Mouse (Mus musculus) cerebellum, adult 9-10 months (tissue): Measurements from ENCODE around the gene Ddn.

Experiments used
- DNase-seq: peaks from one replicate; pipeline ENCODE4 v3.0.0; 2022

Ddn gene

DNA sequence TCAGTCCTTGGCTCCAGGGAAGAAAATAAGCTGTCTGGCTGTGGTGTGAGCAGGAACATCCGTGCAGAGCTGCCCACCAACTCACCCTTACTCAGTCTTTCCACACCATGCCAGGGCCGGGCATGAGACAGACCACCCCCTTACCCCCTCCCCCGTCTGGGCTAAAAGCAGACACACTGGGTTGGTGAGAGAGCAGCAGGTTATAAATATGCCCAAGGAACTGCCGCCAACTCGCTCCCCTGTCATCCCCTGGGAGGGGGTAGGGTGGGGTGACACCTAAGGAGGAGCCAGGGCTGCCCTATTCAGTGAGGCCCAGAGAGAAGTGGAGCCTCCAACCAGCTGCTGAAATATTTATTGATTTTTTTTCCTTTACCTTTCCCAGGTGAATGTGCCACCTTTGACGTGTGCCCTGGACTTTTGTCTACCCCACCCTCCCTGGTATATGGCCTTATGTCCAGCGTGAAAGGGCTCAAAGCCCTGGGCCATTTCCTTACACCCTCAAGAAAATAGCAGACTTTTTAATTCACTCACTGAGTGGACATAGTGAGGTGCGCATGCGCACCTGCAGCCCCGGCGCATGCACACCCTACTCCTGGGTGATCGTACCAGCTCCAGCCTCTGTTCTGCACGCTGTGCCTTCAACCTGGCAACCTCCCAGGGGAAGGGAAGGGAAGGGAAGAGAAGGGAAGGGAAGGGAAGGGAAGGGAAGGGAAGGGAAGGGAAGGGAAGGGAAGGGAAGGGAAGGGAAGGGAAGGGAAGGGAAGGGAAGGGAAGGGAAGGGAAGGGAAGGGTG is 12.3 kb downstream of the Ddn start:
- no peak for DNase-seq

DNA sequence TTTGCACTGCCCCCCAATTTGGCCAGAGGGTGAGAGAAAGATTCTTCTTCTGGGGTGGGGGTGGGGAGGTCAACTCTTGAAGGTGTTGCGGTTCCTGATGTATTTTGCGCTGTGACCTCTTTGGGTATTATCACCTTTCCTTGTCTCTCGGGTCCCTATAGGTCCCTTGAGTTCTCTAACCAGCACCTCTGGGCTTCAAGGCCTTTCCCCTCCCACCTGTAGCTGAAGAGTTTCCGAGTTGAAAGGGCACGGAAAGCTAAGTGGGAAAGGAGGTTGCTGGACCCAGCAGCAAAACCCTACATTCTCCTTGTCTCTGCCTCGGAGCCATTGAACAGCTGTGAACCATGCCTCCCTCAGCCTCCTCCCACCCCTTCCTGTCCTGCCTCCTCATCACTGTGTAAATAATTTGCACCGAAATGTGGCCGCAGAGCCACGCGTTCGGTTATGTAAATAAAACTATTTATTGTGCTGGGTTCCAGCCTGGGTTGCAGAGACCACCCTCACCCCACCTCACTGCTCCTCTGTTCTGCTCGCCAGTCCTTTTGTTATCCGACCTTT is 16.1 kb downstream of the Ddn start:
- DNase-seq, result no peak

DNA sequence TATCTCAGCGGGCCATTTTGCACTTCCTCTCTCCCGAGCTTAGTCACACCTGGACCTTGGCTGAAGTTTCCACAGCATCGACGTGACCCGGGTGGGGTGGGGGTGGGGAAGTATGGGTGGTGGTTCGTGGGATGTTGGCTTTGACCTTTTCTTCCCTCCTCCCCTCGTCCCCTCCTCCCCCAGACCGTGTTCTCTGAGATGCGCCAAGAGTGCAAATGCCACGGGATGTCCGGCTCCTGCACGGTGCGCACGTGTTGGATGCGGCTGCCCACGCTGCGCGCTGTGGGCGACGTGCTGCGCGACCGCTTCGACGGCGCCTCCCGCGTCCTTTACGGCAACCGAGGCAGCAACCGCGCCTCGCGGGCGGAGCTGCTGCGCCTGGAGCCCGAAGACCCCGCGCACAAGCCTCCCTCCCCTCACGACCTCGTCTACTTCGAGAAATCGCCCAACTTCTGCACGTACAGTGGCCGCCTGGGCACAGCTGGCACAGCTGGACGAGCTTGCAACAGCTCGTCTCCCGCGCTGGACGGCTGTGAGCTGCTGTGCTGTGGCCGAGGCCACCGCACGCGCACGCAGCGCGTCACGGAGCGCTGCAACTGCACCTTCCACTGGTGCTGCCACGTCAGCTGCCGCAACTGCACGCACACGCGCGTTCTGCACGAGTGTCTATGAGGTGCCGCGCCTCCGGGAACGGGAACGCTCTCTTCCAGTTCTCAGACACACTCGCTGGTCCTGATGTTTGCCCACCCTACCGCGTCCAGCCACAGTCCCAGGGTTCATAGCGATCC is 16.9 kb downstream of the Ddn start:
- DNase-seq, result no peak

DNA sequence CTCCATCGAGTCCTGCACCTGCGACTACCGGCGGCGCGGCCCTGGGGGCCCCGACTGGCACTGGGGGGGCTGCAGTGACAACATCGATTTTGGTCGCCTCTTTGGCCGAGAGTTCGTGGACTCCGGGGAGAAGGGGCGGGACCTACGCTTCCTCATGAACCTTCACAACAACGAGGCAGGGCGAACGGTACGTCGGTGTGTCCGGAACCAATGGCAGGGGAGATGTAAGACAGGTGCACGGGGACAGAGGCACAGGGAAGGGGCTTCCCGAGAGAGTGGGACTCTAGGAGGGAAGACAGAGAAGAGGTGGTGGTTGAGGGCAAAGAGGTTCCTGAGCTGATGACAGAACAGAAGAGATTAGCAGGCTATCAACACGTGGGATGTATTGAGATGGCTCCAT is 17.5 kb downstream of the Ddn start:
- no peak for DNase-seq

DNA sequence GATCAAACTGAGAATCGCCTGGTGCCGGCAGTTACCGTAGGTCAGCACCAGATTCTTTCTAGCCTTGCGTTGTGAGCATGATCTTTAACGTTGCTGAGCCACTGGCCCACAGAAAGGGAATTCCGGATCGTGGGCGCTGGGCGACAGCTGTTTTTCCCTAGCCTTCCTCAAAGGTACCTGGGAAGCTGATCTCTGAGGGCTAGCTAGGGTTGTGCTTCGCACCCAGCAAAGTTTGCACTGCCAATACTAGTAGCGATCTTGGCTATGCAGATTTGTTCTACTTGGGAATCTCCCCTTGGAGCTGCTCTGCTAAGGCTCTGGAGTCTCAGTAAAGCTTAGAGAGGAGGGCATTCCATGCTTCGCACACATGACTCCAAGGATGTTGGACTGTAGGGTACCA is 18.1 kb downstream of the Ddn start:
- no peak for DNase-seq

DNA sequence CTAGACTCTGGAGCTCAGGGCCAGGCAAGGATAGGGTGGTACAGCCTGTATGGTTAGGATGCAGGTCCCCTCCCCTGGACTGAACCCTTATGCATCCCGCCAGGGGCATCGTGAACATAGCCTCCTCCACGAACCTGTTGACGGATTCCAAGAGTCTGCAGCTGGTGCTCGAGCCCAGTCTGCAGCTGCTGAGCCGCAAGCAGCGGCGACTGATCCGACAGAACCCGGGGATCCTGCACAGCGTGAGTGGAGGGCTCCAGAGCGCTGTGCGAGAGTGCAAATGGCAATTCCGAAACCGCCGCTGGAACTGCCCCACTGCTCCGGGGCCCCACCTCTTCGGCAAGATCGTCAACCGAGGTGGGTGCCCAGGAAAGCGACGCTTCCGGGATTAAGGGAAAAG is 18.5 kb downstream of the Ddn start:
- DNase-seq, result no peak

DNA sequence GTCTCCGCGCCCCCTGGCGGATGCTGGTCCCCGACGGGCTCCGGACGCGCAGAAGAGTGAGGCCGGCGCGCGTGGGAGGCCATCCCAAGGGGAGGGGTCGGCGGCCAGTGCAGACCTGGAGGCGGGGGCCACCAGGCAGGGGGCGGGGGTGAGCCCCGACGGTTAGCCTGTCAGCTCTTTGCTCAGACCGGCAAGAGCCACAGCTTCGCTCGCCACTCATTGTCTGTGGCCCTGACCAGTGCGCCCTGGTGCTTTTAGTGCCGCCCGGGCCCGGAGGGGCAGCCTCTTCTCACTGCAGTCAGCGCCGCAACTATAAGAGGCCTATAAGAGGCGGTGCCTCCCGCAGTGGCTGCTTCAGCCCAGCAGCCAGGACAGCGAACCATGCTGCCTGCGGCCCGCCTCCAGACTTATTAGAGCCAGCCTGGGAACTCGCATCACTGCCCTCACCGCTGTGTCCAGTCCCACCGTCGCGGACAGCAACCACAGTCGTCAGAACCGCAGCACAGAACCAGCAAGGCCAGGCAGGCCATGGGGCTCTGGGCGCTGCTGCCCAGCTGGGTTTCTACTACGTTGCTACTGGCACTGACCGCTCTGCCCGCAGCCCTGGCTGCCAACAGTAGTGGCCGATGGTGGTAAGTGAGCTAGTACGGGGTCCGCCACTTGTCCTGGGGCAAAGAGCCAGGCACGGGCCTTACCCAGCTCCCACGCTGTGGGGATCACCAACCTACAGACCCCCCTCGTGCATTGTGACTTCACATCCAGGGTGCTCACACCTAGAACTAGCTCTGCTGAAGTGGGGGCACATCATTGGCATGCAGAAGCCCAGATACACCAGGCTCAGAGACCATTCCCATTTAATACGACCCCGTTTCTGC is 19.4 kb downstream of the Ddn start, which contains the start of gene Wnt1:
TSS of gene Wnt1 (plus strand) at position 197 of the 875 bp plus-strand sequence.
- DNase-seq, result no peak

DNA sequence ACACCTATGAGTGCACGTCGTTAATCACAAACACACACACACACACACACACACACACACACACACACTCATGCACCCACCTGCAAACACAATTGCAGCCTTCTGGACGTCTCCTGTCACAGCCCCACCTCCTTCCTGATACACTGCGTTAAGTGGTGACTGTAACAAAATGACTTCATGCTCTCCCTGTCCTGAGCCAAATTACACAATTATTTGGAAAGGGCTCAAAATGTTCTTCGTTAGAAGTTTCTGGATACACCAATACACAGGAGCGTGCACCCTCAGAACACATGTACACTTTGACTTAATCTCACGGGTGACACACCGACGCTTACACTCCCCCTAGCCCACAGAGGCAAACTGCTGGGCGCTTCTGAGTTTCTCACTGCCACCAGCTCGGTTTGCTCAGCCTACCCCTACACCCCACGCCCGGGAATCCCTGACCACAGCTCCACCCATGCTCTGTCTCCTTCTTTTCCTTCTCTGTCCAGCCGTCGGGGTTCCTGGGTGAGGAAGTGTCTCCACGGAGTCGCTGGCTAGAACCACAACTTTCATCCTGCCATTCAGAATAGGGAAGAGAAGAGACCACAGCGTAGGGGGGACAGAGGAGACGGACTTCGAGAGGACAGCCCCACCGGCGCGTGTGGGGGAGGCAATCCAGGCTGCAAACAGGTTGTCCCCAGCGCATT is 20.2 kb downstream of the Ddn start:
- no peak for DNase-seq

DNA sequence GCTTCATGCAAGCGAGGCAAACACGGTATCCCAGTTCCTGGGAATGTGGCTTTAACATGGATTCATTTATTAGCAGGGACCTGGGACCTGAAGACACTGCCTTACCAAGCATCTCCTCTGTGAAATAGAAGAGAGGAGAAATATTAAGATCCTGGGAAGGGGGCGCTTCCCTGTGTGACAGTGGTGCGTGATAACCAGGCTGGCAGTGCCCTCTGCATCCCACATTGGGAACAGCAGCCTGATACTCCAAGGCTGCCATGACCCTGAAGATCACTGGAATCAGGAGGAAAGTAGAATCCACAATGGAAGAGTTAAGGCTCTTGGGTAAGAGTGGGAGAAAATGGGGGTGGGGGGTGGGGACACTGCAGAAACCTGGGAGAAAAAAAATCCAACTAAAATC is 21.4 kb downstream of the Ddn start:
- no peak for DNase-seq

DNA sequence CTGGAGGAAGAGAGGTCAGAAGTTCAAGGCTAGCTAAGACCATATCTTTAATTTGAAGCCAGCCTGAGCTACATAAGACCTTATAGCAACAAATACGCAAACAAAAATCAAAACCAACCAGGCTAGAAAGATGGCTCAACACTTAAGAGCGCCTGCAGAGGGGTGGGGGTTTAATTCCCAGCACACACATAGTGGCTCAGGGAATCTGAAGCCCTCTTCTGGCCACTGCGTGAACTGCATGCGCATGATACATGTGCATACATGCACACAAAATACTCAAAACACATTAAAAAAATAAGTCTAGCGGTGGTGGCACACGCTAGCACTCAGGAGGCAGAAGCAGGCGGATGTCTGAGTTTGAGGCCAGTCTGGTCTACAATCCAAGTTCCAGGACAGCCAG is 23.5 kb downstream of the Ddn start:
- no peak for DNase-seq

DNA sequence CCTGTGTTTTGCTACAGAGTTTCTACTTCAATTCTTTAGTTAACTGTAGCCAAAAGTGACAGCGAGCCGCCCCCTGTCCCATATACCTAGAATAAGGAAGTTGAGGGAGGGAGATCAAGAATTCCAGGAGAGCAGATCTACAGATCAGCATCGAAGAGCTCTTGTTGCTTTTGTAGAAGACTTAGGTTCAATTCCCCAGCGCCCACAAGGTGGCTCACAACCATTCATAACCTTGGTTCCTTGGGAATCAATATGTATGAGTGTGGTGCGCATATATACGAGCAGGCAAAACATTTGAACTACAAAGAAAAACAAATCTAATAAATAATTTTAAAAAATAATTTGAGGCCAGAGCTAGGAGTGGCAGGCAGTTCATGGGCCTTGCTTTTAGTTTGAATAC is 28.1 kb downstream of the Ddn start:
- no peak for DNase-seq

DNA sequence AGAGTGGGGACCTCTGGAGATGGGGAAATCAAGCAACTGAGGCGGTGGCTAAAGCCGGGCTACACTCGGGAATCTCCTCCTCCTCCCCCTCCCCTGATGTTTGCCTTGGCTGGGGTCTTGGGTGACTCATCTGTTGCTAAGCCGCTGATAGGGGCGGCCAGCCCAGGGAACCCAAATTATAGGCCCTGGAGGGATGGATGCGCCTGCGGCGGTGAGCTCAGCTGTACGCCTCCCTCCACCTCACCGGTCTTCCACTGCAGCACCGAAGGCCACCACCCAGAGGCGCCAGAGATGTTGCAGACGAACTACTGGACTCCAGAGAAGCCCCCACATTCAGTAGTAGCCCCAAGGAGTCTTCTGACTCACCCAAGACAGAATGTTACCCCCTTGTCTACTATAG is 28.7 kb downstream of the Ddn start:
- no peak for DNase-seq

DNA sequence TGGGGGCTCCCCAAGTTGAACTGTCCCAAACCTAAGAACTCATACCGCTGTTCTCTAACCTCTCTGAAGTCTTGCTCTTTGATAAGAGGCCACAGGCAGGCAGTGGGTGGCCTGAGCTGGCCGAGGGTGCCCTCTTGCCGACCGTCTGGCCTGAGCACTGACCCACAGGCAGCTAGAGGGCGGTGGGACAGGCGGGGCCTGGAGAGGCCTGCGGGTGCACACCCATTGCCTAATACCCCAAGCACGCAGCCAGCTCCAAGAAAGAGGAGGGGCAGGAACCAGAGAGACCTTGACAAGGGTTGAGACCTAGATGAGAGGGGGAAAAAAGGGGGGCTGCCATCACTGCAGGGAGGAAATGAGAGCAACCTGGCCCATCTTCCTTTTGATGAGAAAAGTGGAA is 29.2 kb downstream of the Ddn start:
- no peak for DNase-seq

DNA sequence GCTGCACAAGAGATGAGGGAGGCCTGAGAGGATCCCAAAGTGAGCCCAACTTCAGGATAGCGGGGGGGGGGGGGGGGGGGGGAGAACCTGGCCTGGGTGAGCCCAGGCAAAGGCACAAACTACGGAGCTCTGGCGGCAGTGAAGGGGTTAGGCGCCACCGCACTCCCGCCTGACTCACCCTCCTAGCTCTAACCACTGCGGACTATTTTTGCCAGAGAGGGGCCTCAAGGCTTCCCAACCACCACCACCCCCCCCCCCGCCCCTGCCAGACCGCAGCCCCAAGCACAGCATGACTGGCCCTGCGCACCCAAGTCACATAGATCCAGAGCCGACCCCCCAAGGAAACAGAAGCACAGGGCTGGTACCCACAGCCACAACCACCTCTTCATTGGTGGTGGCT is 30.5 kb downstream of the Ddn start:
- no peak for DNase-seq

DNA sequence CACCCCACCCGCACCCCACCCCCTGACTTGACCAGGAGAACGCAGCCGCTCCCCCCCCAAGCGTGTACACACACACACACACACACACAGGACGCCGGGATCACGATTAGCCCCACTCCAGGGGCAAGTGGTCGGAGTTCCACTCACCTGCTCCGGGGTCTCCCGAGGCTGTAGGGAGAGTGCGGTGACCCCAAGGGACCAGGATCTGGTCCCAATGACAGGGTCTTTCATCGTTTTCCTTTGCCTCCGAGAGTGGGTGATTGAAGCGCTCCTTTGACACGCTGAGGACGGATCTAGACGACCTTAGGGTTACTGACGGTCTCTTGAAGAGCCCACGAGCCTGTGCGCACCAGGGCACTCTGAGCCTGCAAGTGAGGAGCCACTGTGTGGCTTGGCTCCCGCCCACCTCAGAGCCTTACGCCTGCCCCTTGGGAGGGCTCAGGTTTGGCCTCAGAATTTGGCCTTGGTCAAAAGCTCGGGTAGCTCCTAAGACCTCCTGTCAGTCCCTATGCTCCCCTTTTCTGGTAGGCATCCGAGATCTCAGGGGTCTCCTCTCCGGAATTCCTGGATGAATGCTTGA is 31.0 kb downstream of the Ddn start:
- DNase-seq, result no peak

DNA sequence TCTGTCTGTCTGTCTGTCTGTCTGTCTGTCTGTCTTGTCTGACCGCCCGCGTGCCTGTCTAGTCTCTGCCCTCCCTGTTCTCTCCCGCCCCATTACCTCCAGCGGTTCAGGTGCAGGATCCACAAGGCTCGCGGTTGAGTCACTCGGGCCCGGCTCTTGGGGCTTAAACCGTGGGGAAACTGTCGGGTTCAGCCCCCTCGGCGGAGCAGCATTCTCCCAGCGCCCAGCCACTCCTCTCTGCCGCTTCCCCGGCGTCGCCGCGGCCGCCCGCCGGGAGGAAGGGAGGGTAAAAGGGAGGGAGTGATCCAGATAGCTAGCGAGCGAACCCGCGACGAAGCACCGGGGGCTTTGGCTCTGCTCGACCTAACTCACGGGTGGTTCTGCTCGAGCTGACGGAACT is 31.5 kb downstream of the Ddn start, which contains the start of gene Wnt10b:
TSS of gene Wnt10b (minus strand) at position 389 of the 400 bp plus-strand sequence.
- no peak for DNase-seq

DNA sequence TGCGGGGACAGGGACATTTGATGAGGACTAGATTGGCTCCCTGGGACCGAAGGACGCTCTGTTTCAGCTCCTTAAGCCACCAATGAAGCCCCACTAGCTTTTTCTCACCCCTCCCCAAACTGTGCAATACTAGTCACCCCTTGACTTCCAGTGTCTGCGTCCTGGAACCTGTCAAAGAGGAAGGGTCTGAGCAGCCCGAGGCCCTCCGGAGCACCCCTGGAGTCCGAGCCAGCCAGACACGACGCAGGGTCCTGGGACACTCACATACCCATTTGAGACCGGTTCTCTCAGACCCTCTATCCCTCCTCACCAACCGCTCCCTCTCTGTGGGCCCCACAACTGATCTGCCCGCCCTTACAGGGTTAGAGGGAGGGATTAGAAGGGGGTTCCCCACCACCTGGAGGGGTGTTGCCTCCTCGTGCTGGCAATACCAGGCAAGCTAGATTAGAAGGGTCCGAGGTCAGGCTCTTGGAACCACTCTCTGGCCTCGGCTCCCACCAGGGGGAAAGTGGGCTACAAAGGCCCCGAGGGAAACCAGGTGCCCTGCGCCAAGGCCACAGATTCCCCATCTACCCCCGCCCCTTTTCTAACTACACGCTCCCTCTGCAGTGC is 32.2 kb downstream of the Ddn start:
- no peak for DNase-seq

DNA sequence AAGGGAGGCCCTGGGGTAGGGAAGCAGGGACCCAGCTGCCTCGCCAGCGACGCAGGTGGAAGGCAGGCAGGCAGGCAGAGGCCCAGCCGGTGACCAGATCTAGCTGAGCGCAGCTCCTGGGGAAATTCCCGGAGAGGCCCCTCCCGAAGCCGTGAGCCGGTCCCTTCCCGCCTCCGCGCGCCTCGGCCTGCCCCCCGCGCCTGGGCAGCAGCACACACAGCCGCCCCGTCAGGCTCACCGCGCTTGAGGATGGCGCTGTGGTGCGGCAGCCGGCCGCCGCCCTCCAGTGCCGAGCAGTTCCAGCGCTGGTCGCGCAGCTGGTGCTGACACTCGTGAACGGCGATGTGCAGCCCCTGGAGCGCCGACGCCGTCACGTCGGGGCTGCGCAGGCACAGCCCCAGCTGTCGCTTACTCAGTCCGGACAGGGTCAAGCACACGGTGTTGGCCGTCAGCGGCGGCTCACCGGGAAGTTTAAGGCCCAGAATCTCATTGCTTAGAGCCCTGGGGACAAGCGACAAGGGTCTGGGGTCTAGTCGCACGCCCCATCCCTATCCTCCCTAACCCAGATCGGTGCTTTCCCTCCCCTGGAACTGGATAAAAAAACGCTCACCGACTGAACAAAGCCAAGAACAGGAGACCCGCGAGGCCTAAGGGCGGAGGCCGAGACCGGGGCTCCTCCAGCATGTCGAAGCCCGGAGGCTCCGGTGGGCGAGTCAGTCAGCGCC is 32.8 kb downstream of the Ddn start:
- no peak for DNase-seq

DNA sequence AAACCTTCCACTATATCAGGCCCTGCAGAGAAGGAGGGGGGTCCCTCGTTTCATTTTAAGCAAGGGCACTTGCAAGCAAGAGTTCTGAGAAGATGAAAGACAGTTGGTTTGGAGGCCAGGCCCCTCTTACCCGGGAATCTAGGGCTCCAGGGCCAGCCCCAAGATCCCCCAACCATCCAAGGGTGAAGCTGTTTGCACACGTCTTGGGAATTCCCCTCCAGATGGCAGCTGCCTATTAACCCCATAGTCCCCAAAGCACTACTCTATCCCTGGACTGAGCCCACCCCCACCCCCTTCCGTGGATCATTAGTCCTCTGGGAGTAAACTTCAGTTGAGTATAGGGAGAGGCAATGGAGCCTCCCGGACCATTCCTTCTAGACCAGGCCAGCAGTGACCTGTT is 33.8 kb downstream of the Ddn start:
- no peak for DNase-seq

DNA sequence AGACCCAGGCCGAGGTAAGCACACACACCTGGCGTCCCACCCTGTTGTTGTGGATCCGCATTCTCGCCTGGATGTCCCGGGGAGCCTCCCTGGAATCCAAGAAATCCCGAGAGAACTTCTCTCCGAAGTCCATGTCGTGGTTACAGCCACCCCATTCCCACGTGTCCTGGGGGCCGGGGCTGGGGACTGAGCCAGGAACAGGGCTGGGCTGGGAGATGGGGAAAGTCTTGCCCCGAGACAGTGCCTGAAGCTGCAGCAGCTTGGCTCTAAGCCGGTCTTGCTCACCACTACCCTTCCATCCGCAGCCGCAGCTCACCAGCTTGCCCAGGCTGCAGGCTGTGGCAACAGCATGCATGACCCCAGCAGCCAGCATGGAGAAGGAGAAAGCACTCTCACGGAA is 35.2 kb downstream of the Ddn start:
- DNase-seq, result no peak
